Mouse (Mus musculus): ENCODE measurements at regions not wholly inside any gene's neighbourhood (a gene's known extent, or its start where the extent isn't known, plus 50 kb on each side); places are given as distances from the start of the nearest gene placed in this dataset.

GRCm38 (mm10) chr8:100678580-100678979 lies 1262.3 kb upstream of the Cdh8 start:
- H3K27me3 ChIP-seq (ENCODE audit: control insufficient read depth, insufficient read depth, low read length): no peaks in the 10 kb centered on the region
- no peaks in the 10 kb centered on the region for H3K36me3 ChIP-seq (ENCODE audit: control insufficient read depth, insufficient read depth, low read length)
- H3K4me2 ChIP-seq (ENCODE audit: low read depth, low read length): no peak overlapping the region
- no peaks in the 10 kb centered on the region for H3K4me1 ChIP-seq (ENCODE audit: control insufficient read depth, insufficient read depth, low read length)
- ATAC-seq (ENCODE audit: insufficient read depth, low FRiP score): no peak
- WGBS: 55% methylated on average over 3 of the region's 3 CpGs
- H3K9me3 ChIP-seq (replicated peaks; ENCODE audit: control insufficient read depth, low read length): no peaks in the 10 kb centered on the region
- no peak overlapping the region for H3K27ac ChIP-seq (ENCODE audit: low read length)
- no peak overlapping the region for H3K4me3 ChIP-seq (replicated peaks; ENCODE audit: low read length)
- no peak overlapping the region for H3K9ac ChIP-seq (ENCODE audit: low read length)
